Mouse (Mus musculus): ENCODE data around the gene Olfr808. TPM values are rescaled to one million over a fixed set of nuclear protein-coding genes. Genes with fewer than 3 reads are reported as not detected.

Gene Olfr808
- not detected in 2 replicates for polyA plus RNA-seq (2016; fragmentation: Nextera tagmentation; extraction: Ambion mirVana)

DNA sequence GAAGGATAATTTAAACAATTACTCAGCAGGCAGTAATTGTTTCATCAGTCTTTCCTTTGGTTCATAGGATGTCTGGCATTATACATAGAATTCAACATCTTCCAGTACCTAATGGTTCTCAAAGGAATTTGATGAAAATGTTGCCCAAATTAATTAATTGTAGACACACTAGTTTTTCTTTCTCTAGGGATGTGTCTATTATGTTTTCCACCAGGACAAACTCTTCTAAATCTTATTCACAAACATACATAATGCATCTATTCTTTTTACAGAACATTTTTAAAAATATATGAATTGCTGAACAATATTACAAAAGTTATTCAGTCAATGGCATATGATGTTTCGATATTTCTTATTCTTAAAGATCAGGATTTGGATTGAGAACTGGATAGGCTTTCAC, at the start of gene Olfr808:
Gene Olfr808, plus strand, starts transcription at position 301 of the 400 bp plus-strand sequence.
- H3K27ac ChIP-seq (replicated peaks), result no peak within 1 kb of the TSS
- no peak for ATAC-seq (ENCODE audit: low FRiP score, low read depth)
- no peaks in the 10 kb centered on the region for H3K36me3 ChIP-seq
- H3K27me3 ChIP-seq, result no peaks in the 10 kb centered on the region
- no peak within 1 kb of the TSS for H3K4me3 ChIP-seq
- H3K4me1 ChIP-seq, result no peaks in the 10 kb centered on the region
- H3K9ac ChIP-seq (replicated peaks), result no peak within 1 kb of the TSS
- no peak within 1 kb of the TSS for H3K4me2 ChIP-seq (replicated peaks)
- H3K9me3 ChIP-seq, result no peaks in the 10 kb centered on the region
- WGBS, result 84% methylated on average over 1 of the region's 1 CpGs

DNA sequence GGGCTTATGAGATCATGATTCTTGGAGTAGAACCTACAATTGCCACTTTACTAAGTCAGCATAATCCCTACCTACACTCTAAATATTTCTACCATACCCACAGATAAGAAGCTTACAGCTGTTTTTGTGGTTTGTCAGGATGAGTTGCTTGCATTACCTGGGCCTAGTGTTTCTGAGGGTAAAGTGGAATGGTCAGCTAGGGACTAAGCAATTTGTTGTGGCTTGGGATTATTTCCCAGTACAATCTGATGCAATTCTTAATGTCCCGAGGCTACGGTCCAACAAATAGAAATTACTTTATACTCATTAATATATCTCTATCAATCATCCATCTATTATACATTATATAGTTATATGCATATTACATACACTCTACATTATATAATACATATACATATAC, 36.0 kb upstream of the Olfr808 start, which contains the start of gene Olfr805:
Gene Olfr805, minus strand, starts transcription at position 101 of the 400 bp plus-strand sequence.
- 100% methylated on average over 2 of the region's 2 CpGs for WGBS
- no peak within 1 kb of the TSS for H3K27ac ChIP-seq (replicated peaks)
- H3K36me3 ChIP-seq, result no peaks in the 10 kb centered on the region
- H3K4me3 ChIP-seq, result no peak within 1 kb of the TSS
- no peaks in the 10 kb centered on the region for H3K27me3 ChIP-seq
- no peaks in the 10 kb centered on the region for H3K9me3 ChIP-seq
- no peaks in the 10 kb centered on the region for H3K4me1 ChIP-seq
- no peak for ATAC-seq (ENCODE audit: low FRiP score, low read depth)
- no peak within 1 kb of the TSS for H3K4me2 ChIP-seq (replicated peaks)
- no peak within 1 kb of the TSS for H3K9ac ChIP-seq (replicated peaks)

DNA sequence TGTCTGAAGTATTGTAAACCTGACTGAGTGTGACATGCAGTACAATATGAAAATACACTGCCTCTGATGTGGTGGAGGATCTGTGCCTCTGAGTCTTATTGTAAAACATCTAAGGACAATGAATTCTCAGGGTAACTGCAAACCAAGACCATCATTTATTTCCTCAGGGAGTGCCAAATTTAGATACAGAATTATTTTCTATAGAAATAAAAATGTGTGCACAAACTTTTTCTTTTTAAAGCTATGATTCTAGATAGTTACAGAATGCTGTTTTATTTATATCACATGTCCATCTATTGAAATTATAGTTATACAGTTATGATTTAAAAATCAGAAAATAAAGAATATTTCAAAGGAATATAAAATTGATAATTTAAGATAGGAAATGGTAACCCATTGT, 23.5 kb upstream of the Olfr808 start, which contains the start of gene Olfr806:
Gene Olfr806, minus strand, starts transcription at position 101 of the 400 bp plus-strand sequence.
- Histone ChIP-seq H3K4me3 (no peak within 1 kb of the TSS), H3K27me3 (no peaks in the 10 kb centered on the region), H3K27ac (replicated peaks) (no peak within 1 kb of the TSS), H3K36me3 (no peaks in the 10 kb centered on the region), H3K9ac (replicated peaks) (no peak within 1 kb of the TSS), H3K4me1 (no peaks in the 10 kb centered on the region), H3K4me2 (replicated peaks) (no peak within 1 kb of the TSS), H3K9me3 (no peaks in the 10 kb centered on the region)
- no peak for ATAC-seq (ENCODE audit: low FRiP score, low read depth)

DNA sequence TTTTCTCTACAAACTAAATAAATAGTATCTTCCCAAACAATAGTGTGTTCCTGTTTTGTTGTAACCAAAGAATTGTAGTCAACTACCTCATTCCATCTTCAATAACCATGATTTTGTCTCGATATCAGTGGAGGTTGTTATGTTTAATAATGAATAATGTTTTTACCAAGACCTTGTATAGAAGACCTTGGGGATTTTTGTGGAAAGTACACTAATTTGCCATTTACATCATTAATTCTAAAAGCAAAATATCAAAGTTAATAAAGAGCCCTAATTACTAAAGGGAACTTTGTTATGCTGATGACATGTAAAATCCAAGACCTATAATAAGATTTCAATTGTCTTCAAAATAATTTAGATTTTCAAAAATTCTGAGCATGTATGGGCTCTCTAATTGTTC, 7.6 kb upstream of the Olfr808 start, which contains the start of gene Olfr807:
Gene Olfr807, minus strand, starts transcription at position 101 of the 400 bp plus-strand sequence.
- no peak within 1 kb of the TSS for H3K4me3 ChIP-seq
- 89% methylated on average over 1 of the region's 1 CpGs for WGBS
- H3K27ac ChIP-seq (replicated peaks), result no peak within 1 kb of the TSS
- no peaks in the 10 kb centered on the region for H3K9me3 ChIP-seq
- no peaks in the 10 kb centered on the region for H3K27me3 ChIP-seq
- H3K4me2 ChIP-seq (replicated peaks), result no peak within 1 kb of the TSS
- no peak within 1 kb of the TSS for H3K9ac ChIP-seq (replicated peaks)
- no peak for ATAC-seq (ENCODE audit: low FRiP score, low read depth)
- no peaks in the 10 kb centered on the region for H3K36me3 ChIP-seq
- no peaks in the 10 kb centered on the region for H3K4me1 ChIP-seq

DNA sequence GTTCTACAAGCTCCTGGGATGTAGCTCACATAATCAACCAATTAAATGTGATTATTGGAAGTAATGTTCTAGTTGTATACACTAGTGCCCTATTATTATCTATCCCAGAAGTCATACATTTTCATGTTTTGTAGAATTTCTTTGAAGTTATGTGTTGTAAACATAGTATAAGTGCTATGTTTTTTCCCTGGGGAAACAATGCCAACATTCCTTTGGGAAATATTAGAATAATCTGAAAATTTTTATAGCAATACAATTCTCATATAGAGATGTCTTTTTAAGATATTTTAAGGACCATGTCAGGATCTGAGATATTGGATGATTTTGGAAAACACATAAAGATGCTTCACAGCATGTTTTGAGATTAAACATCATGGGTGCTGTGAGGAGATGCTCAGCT, 9.1 kb downstream of the Olfr808 start, which contains the start of gene Olfr809:
Gene Olfr809, plus strand, starts transcription at position 301 of the 400 bp plus-strand sequence.
- Histone ChIP-seq H3K4me2 (replicated peaks) (no peak within 1 kb of the TSS), H3K9me3 (no peaks in the 10 kb centered on the region), H3K27ac (replicated peaks) (no peak within 1 kb of the TSS), H3K27me3 (no peaks in the 10 kb centered on the region), H3K4me3 (no peak within 1 kb of the TSS), H3K36me3 (no peaks in the 10 kb centered on the region), H3K4me1 (no peaks in the 10 kb centered on the region), H3K9ac (replicated peaks) (no peak within 1 kb of the TSS)
- ATAC-seq (ENCODE audit: low FRiP score, low read depth), result no peak

DNA sequence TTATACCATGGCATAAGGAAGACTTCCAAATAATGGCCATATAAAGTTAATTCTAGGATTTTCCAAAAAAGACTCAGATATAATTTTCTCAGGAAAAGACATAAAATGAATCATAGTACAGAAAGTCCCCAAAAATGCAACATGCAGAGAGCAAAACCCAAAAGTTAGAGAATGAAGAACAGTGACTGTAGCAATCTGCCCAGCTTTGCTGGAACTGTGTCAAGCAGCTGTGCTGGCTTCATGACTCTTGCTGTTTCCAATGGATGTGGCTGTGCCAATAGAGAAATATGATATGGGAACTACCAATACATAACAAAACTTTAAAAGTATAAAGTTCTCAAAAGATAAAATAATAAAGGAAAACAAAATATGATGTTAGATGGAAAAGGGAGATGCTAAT, 12.8 kb downstream of the Olfr808 start:
- no peaks in the 10 kb centered on the region for H3K27me3 ChIP-seq
- no peak overlapping the region for H3K4me2 ChIP-seq (replicated peaks)
- no peak overlapping the region for H3K9ac ChIP-seq (replicated peaks)
- H3K9me3 ChIP-seq, result no peaks in the 10 kb centered on the region
- no peaks in the 10 kb centered on the region for H3K4me1 ChIP-seq
- H3K27ac ChIP-seq (replicated peaks), result no peak overlapping the region
- no peaks in the 10 kb centered on the region for H3K36me3 ChIP-seq
- ATAC-seq (ENCODE audit: low FRiP score, low read depth), result no peak
- no peak overlapping the region for H3K4me3 ChIP-seq

DNA sequence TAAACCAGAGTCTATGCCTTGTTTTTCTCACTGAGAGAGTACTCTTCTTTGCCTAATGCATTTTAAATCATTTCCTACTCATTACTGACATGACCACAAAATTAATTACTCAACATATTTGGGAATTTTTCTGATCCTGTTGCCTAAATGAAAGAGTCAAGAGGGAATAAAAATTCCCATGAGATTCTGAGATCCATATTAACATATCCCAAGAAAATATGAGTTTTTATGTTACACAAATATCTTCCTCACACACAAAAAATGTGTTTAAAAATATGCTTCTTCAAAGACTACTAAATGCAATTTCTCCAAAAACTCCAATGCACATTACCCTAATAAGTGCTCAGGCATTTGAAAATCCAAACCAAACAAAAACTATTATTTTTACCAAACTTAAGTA, 29.5 kb downstream of the Olfr808 start, which contains the start of gene Olfr810:
Gene Olfr810, minus strand, starts transcription at position 101 of the 400 bp plus-strand sequence.
- no peak within 1 kb of the TSS for H3K4me2 ChIP-seq (replicated peaks)
- H3K27me3 ChIP-seq, result no peaks in the 10 kb centered on the region
- no peak for ATAC-seq (ENCODE audit: low FRiP score, low read depth)
- H3K36me3 ChIP-seq, result no peaks in the 10 kb centered on the region
- no peak within 1 kb of the TSS for H3K27ac ChIP-seq (replicated peaks)
- no peak within 1 kb of the TSS for H3K9ac ChIP-seq (replicated peaks)
- no peaks in the 10 kb centered on the region for H3K4me1 ChIP-seq
- H3K4me3 ChIP-seq, result no peak within 1 kb of the TSS
- no peaks in the 10 kb centered on the region for H3K9me3 ChIP-seq

DNA sequence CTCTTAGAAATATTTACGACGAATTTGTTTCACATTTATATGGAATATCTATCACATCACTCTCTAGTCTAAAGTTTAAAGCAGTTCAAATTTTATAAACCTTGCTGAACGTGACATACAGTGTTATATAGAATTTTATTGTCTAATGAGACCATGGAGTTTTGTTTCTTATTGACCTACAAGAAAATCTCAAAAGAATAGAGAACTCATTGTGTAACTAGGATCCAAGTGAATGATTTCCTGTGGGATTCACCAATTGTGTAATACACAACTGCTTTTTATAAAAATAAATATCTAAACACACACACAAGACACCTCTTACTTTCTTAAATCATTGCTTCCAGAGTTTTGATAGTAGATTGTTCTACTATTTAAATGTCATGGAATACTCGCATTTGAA, 39.0 kb downstream of the Olfr808 start, which contains the start of gene Olfr811:
Gene Olfr811, minus strand, starts transcription at position 101 of the 400 bp plus-strand sequence.
- Histone ChIP-seq H3K4me3 (no peak within 1 kb of the TSS), H3K27me3 (no peaks in the 10 kb centered on the region), H3K27ac (replicated peaks) (no peak within 1 kb of the TSS), H3K36me3 (no peaks in the 10 kb centered on the region), H3K4me1 (no peaks in the 10 kb centered on the region), H3K9ac (replicated peaks) (no peak within 1 kb of the TSS), H3K9me3 (no peaks in the 10 kb centered on the region), H3K4me2 (replicated peaks) (no peak within 1 kb of the TSS)
- ATAC-seq (ENCODE audit: low FRiP score, low read depth), result no peak
- 89% methylated on average over 4 of the region's 4 CpGs for WGBS

Small RNA genes within 50 kb of the gene (microRNA-seq; reads per million reads assigned to microRNA genes)
- gene Gm24485, result not detected

Other genes starting within 250 kb of the Olfr808 start
- gene Olfr791, start 243.7 kb upstream of the Olfr808 start, polyA plus RNA-seq (2016; fragmentation: Nextera tagmentation; extraction: Ambion mirVana), result not detected in 2 replicates
- gene Olfr792, start 226.3 kb upstream of the Olfr808 start, polyA plus RNA-seq (2016; fragmentation: Nextera tagmentation; extraction: Ambion mirVana), result not detected in 2 replicates
- gene Olfr794, start 197.8 kb upstream of the Olfr808 start, polyA plus RNA-seq (2016; fragmentation: Nextera tagmentation; extraction: Ambion mirVana), result not detected in 2 replicates
- not detected in 2 replicates for gene Olfr796, start 152.9 kb upstream of the Olfr808 start, polyA plus RNA-seq (2016; fragmentation: Nextera tagmentation; extraction: Ambion mirVana)
- not detected in 2 replicates for gene Olfr798, start 137.5 kb upstream of the Olfr808 start, polyA plus RNA-seq (2016; fragmentation: Nextera tagmentation; extraction: Ambion mirVana)
- not detected in 2 replicates for gene Olfr799, start 128.0 kb upstream of the Olfr808 start, polyA plus RNA-seq (2016; fragmentation: Nextera tagmentation; extraction: Ambion mirVana)
- gene Olfr800, start 107.8 kb upstream of the Olfr808 start, polyA plus RNA-seq (2016; fragmentation: Nextera tagmentation; extraction: Ambion mirVana), result not detected in 2 replicates
- not detected in 2 replicates for gene Olfr801, start 91.6 kb upstream of the Olfr808 start, polyA plus RNA-seq (2016; fragmentation: Nextera tagmentation; extraction: Ambion mirVana)
- not detected in 2 replicates for gene Olfr802, start 77.3 kb upstream of the Olfr808 start, polyA plus RNA-seq (2016; fragmentation: Nextera tagmentation; extraction: Ambion mirVana)
- not detected in 2 replicates for gene Olfr803, start 71.2 kb upstream of the Olfr808 start, polyA plus RNA-seq (2016; fragmentation: Nextera tagmentation; extraction: Ambion mirVana)
- not detected in 2 replicates for gene Olfr804, start 62.3 kb upstream of the Olfr808 start, polyA plus RNA-seq (2016; fragmentation: Nextera tagmentation; extraction: Ambion mirVana)
- gene Olfr805, start 36.1 kb upstream of the Olfr808 start, polyA plus RNA-seq (2016; fragmentation: Nextera tagmentation; extraction: Ambion mirVana), result not detected in 2 replicates
- not detected in 2 replicates for gene Olfr806, start 23.6 kb upstream of the Olfr808 start, polyA plus RNA-seq (2016; fragmentation: Nextera tagmentation; extraction: Ambion mirVana)
- gene Olfr807, start 7.7 kb upstream of the Olfr808 start, polyA plus RNA-seq (2016; fragmentation: Nextera tagmentation; extraction: Ambion mirVana), result not detected in 2 replicates
- gene Olfr809, start 9.2 kb downstream of the Olfr808 start, polyA plus RNA-seq (2016; fragmentation: Nextera tagmentation; extraction: Ambion mirVana), result not detected in 2 replicates
- gene Olfr810, start 29.4 kb downstream of the Olfr808 start, polyA plus RNA-seq (2016; fragmentation: Nextera tagmentation; extraction: Ambion mirVana), result not detected in 2 replicates
- gene Olfr811, start 38.9 kb downstream of the Olfr808 start, polyA plus RNA-seq (2016; fragmentation: Nextera tagmentation; extraction: Ambion mirVana), result not detected in 2 replicates
- not detected in 2 replicates for gene Olfr812, start 80.6 kb downstream of the Olfr808 start, polyA plus RNA-seq (2016; fragmentation: Nextera tagmentation; extraction: Ambion mirVana)
- not detected in 2 replicates for gene Olfr813, start 89.9 kb downstream of the Olfr808 start, polyA plus RNA-seq (2016; fragmentation: Nextera tagmentation; extraction: Ambion mirVana)
- not detected in 2 replicates for gene Olfr814, start 114.4 kb downstream of the Olfr808 start, polyA plus RNA-seq (2016; fragmentation: Nextera tagmentation; extraction: Ambion mirVana)
- not detected in 2 replicates for gene Olfr815, start 140.4 kb downstream of the Olfr808 start, polyA plus RNA-seq (2016; fragmentation: Nextera tagmentation; extraction: Ambion mirVana)
- not detected in 2 replicates for gene Olfr816, start 150.1 kb downstream of the Olfr808 start, polyA plus RNA-seq (2016; fragmentation: Nextera tagmentation; extraction: Ambion mirVana)
- not detected in 2 replicates for gene Olfr818, start 183.6 kb downstream of the Olfr808 start, polyA plus RNA-seq (2016; fragmentation: Nextera tagmentation; extraction: Ambion mirVana)
- gene Olfr819, start 201.8 kb downstream of the Olfr808 start, polyA plus RNA-seq (2016; fragmentation: Nextera tagmentation; extraction: Ambion mirVana), result not detected in 2 replicates
- gene Olfr247, start 210.7 kb downstream of the Olfr808 start, polyA plus RNA-seq (2016; fragmentation: Nextera tagmentation; extraction: Ambion mirVana), result not detected in 2 replicates
- gene Gm10310, start 219.6 kb downstream of the Olfr808 start, polyA plus RNA-seq (2016; fragmentation: Nextera tagmentation; extraction: Ambion mirVana), result not detected in 2 replicates
- not detected in 2 replicates for gene Olfr820, start 247.1 kb downstream of the Olfr808 start, polyA plus RNA-seq (2016; fragmentation: Nextera tagmentation; extraction: Ambion mirVana)

Measured in midbrain, embryonic 12.5 days (tissue).